Mouse (Mus musculus): Measurements from ENCODE around the gene Clnk. TPM values are rescaled to one million over a fixed set of nuclear protein-coding genes. Genes with fewer than 3 reads are reported as not detected.

Clnk gene
- total RNA-seq, 2 experiments from 2014 or later: not detected

GRCm38 (mm10) chr5:38872906-38873305 is 3.7 kb downstream of the Clnk start:
- TF ChIP-seq CTCF (conservative IDR thresholded peaks at IDR 0.05): no peak
- H3K27ac ChIP-seq: no peak overlapping the region
- no peak for DNase-seq (ENCODE audit: low spot score in 2 of 2)
- no peak overlapping the region for H3K4me3 ChIP-seq

DNA sequence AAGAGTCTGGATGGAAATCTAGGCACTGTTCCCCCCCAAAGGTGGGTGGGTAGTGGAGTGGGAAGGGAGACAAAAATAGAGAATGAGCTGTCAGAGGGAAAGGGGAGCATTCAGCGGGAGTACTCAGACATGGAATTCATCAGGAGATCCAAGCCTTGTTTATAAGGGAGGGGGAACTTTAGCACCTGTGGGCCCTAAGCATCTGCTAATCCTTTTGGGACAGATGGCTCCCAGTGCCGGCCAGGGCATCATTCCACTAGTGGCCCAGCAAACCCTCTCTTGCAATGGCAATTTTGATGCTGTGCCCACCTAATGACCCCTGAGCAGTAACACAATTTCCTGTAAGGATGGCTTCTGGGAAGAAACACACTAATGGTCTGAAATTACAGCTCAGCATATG is 5.0 kb downstream of the Clnk start:
- Histone ChIP-seq H3K4me3 (no peak overlapping the region), H3K27ac (no peak overlapping the region)
- no peak for TF ChIP-seq CTCF (conservative IDR thresholded peaks at IDR 0.05)
- DNase-seq (ENCODE audit: low spot score in 2 of 2): peak in 1 of 2 experiments; percentile 15

- TF ChIP-seq CTCF (conservative IDR thresholded peaks at IDR 0.05): no peak
- DNase-seq (ENCODE audit: low spot score in 2 of 2): no peak
- H3K27ac ChIP-seq: no peak overlapping the region
- H3K4me3 ChIP-seq: no peak overlapping the region
Observed at GRCm38 (mm10) chr5:38870485-38870884, 6.1 kb downstream of the Clnk start.

GRCm38 (mm10) chr5:38869976-38870375 is 6.6 kb downstream of the Clnk start:
- no peak for DNase-seq (ENCODE audit: low spot score in 2 of 2)

DNA sequence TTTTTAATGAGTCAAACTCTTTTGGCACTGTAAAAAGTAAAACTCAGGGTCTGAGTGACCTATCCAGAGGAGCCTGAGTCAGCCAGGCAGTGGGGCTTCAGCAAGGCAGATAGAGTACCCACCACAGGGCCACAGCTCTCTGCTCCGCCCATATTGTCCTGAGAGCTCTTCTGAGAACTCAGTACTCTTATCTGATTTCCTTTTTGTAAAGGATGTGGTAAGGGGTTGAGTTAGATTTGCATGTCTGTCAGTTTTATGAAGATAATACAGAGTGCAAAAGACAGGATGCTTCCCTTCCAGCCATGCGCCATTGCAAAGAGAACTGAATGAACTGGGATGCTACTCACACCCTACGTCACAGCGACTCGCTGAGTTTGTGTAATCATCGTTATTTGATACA is 12.0 kb downstream of the Clnk start:
- no peak for TF ChIP-seq CTCF (conservative IDR thresholded peaks at IDR 0.05)
- Histone ChIP-seq H3K4me3 (no peak overlapping the region), H3K27ac (no peak overlapping the region)
- no peak for DNase-seq (ENCODE audit: low spot score in 2 of 2)

More at GRCm38 (mm10) chr5:38869976-38870375, 6.6 kb downstream of the Clnk start:
- Histone ChIP-seq H3K27ac (no peak overlapping the region), H3K4me3 (no peak overlapping the region)
- no peak for TF ChIP-seq CTCF (conservative IDR thresholded peaks at IDR 0.05)

DNA sequence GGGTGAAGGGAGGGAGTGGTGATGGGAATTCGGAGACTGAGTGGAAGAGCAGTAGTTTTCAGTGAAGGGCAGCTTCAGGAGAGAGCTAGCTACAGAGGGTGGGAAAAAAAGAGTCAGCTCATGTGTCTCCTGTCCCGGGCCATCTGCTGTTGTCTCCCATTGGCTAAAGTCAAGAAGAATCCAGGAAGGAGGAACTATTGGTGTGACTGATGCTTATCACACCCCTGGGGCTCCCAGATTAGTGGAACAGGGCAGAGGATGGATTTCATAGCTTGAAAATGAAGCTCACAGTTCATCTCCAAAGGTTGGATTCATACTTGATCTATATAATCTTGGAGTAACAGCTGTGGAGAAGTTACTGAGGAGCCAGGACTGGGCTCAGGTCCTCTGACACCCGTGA is 13.6 kb downstream of the Clnk start:
- no peak overlapping the region for H3K4me3 ChIP-seq
- no peak for DNase-seq (ENCODE audit: low spot score in 2 of 2)
- H3K27ac ChIP-seq: no peak overlapping the region
- TF ChIP-seq CTCF (conservative IDR thresholded peaks at IDR 0.05): no peak

- no peak for TF ChIP-seq CTCF (conservative IDR thresholded peaks at IDR 0.05)
- Histone ChIP-seq H3K4me3 (no peak overlapping the region), H3K27ac (no peak overlapping the region)
- DNase-seq (ENCODE audit: low spot score in 2 of 2): peak in 1 of 2 experiments; percentile 41
Observed at GRCm38 (mm10) chr5:38862288-38862985, 14.2 kb downstream of the Clnk start.

GRCm38 (mm10) chr5:38858015-38858721 is 18.4 kb downstream of the Clnk start:
- DNase-seq (ENCODE audit: low spot score in 2 of 2): no peak
- TF ChIP-seq CTCF (conservative IDR thresholded peaks at IDR 0.05): no peak
- H3K4me3 ChIP-seq: no peak overlapping the region
- H3K27ac ChIP-seq: no peak overlapping the region

DNA sequence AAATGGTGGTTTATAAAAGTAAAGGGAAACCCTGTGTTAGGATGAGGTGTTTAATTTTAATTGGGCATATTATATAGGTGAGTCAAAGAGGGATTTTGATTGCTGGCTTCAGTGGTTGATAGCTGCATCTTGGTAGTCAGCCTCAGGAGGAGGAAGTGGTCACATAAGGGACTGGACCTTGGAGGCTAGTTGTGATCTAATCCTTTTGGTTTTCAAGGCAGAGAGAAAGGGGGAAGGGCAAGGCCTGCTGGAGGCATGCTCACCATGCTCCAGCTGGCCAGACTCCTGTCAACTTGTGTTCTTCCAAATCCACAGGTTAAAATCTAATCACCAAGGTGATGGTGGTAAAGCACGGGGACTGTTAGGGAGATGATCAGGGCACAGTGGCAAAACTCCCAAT is 19.0 kb downstream of the Clnk start:
- no peak overlapping the region for H3K27ac ChIP-seq
- no peak for DNase-seq (ENCODE audit: low spot score in 2 of 2)
- no peak for TF ChIP-seq CTCF (conservative IDR thresholded peaks at IDR 0.05)
- H3K4me3 ChIP-seq: no peak overlapping the region

GRCm38 (mm10) chr5:38850171-38850570 is 26.4 kb downstream of the Clnk start:
- Histone ChIP-seq H3K27ac (no peak overlapping the region), H3K4me3 (no peak overlapping the region)
- TF ChIP-seq CTCF (conservative IDR thresholded peaks at IDR 0.05): no peak
- DNase-seq (ENCODE audit: low spot score in 2 of 2): no peak

GRCm38 (mm10) chr5:38845529-38845928 is 31.1 kb downstream of the Clnk start:
- Histone ChIP-seq H3K27ac (no peak overlapping the region), H3K4me3 (no peak overlapping the region)
- DNase-seq (ENCODE audit: low spot score in 2 of 2): no peak
- TF ChIP-seq CTCF (conservative IDR thresholded peaks at IDR 0.05): no peak

DNA sequence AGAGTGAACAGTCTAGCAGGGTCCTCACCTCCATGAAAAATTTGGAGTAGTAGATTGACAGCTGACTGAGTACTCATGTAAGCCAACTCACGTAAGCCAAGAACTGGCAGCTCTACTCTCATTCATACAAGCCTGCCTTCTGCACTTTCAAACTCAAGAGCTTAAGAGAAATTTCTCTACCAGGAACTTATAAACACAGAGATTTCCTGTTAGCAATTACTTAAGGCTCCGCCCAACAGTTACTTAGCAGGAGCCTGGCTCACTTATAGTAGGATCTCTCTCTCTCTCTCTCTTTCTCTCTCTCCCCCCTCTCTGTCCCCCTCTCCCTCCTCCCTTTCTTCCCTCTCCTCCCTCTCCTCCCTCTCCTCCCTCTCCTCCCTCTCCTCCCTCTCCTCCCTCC is 32.3 kb downstream of the Clnk start:
- Histone ChIP-seq H3K27ac (no peak overlapping the region), H3K4me3 (no peak overlapping the region)
- DNase-seq (ENCODE audit: low spot score in 2 of 2): no peak
- no peak for TF ChIP-seq CTCF (conservative IDR thresholded peaks at IDR 0.05)

DNA sequence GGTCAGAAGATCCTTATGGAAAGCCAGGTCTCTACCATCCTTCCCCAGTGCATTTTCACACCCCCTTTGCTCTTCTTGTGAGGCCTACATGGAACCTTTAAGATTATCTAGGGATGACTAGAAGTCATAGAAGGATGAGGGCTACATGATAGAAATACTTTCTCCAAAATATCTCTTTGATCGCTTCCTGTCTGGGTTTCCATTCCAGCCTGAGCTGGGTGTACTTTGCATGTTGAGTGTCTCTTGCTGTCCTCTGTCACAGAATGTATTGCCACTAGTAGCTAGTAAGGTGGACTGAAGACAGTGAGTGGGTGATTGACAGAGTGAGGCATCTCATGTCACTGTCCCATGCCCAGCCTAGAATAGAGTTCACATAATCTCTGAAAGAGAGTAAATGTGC is 36.6 kb downstream of the Clnk start:
- no peak for TF ChIP-seq CTCF (conservative IDR thresholded peaks at IDR 0.05)
- DNase-seq (ENCODE audit: low spot score in 2 of 2): no peak
- H3K4me3 ChIP-seq: no peak overlapping the region
- no peak overlapping the region for H3K27ac ChIP-seq

GRCm38 (mm10) chr5:38827310-38827709 is 49.3 kb downstream of the Clnk start:
- Histone ChIP-seq H3K4me3 (no peak overlapping the region), H3K27ac (no peak overlapping the region)
- DNase-seq (ENCODE audit: low spot score in 2 of 2): no peak
- TF ChIP-seq CTCF (conservative IDR thresholded peaks at IDR 0.05): no peak
